Mouse (Mus musculus): ENCODE measurements around the gene Sh2b3. TPM values are rescaled to one million over a fixed set of nuclear protein-coding genes. Genes with fewer than 3 reads are reported as not detected.
"Not testable (repeated sequence)": the region's sequence is repeated elsewhere in the genome, so short reads cannot be mapped to it uniquely, and the experiment has no call there.

Gene Sh2b3
- total and polyA plus RNA-seq, 3 experiments, result 16.3 to 122 (median 20.4) TPM

- peaks cover 28% of the 10 kb centered on the region for H3K36me3 ChIP-seq (replicated peaks)
- H3K4me3 ChIP-seq (ENCODE audit: low read depth, low read length), result peak overlapping the region; percentile 82
- ATAC-seq (ENCODE audit: extremely low read depth, insufficient number of reproducible peaks, low FRiP score, poor library complexity, severe bottlenecking), result peak; percentile 17
- H3K4me1 ChIP-seq (ENCODE audit: insufficient read depth, low read depth, low read length), result peaks cover 53% of the 10 kb centered on the region
- H3K27me3 ChIP-seq (ENCODE audit: insufficient read depth, low read length), result peaks cover 14% of the 10 kb centered on the region; the same call in 1 of the 2 replicates
- H3K9me3 ChIP-seq (replicated peaks), result no peaks in the 10 kb centered on the region
- TF ChIP-seq GATA2 (IDR thresholded peaks at IDR 0.05; ENCODE audit: borderline replicate concordance, low read depth, low read length), result no peak
- no peak for TF ChIP-seq CTCF (IDR thresholded peaks at IDR 0.05; ENCODE audit: low read depth, low read length)
- TF ChIP-seq GATA1 (IDR thresholded peaks at IDR 0.05; ENCODE audit: borderline replicate concordance, low read length), result no peak
- TF ChIP-seq TAL1 (conservative IDR thresholded peaks at IDR 0.05; ENCODE audit: low read depth, low read length), result no peak
- no peak for TF ChIP-seq POLR2AphosphoS5 (IDR thresholded peaks at IDR 0.05; ENCODE audit: insufficient replicate concordance, low read depth, low read length)
- peak; percentile 63 for DNase-seq (ENCODE audit: low spot score)
Observed at GRCm38 (mm10) chr5:121848035-121848519, 10.6 kb upstream of the Sh2b3 start.

- H3K4me3 ChIP-seq (ENCODE audit: low read depth, low read length); DNase-seq (ENCODE audit: low spot score); H3K9me3 ChIP-seq (replicated peaks); ATAC-seq (ENCODE audit: extremely low read depth, insufficient number of reproducible peaks, low FRiP score, poor library complexity, severe bottlenecking): not testable (repeated sequence)
- Histone ChIP-seq H3K27me3 (ENCODE audit: insufficient read depth, low read length) (peaks cover 14% of the 10 kb centered on the region; the same call in 1 of the 2 replicates), H3K36me3 (replicated peaks) (peaks cover 20% of the 10 kb centered on the region), H3K4me1 (ENCODE audit: insufficient read depth, low read depth, low read length) (peaks cover 61% of the 10 kb centered on the region)
Observed at GRCm38 (mm10) chr5:121847269-121847668, 9.8 kb upstream of the Sh2b3 start.

GRCm38 (mm10) chr5:121846322-121846721 is 8.9 kb upstream of the Sh2b3 start:
- TF ChIP-seq POLR2AphosphoS5 (IDR thresholded peaks at IDR 0.05; ENCODE audit: insufficient replicate concordance, low read depth, low read length), result no peak
- no peak for TF ChIP-seq TAL1 (conservative IDR thresholded peaks at IDR 0.05; ENCODE audit: low read depth, low read length)
- no peak for TF ChIP-seq CTCF (IDR thresholded peaks at IDR 0.05; ENCODE audit: low read depth, low read length)
- no peak for TF ChIP-seq GATA2 (IDR thresholded peaks at IDR 0.05; ENCODE audit: borderline replicate concordance, low read depth, low read length)
- no peak for TF ChIP-seq GATA1 (IDR thresholded peaks at IDR 0.05; ENCODE audit: borderline replicate concordance, low read length)
- Histone ChIP-seq H3K4me1 (ENCODE audit: insufficient read depth, low read depth, low read length) (peaks cover 65% of the 10 kb centered on the region), H3K27me3 (ENCODE audit: insufficient read depth, low read length) (peaks cover 14% of the 10 kb centered on the region; the same call in 1 of the 2 replicates)

GRCm38 (mm10) chr5:121845361-121845760 is 7.9 kb upstream of the Sh2b3 start:
- Histone ChIP-seq H3K9me3 (replicated peaks) (no peaks in the 10 kb centered on the region), H3K4me1 (ENCODE audit: insufficient read depth, low read depth, low read length) (peaks cover 57% of the 10 kb centered on the region), H3K36me3 (replicated peaks) (peaks cover 1% of the 10 kb centered on the region), H3K27me3 (ENCODE audit: insufficient read depth, low read length) (peaks cover 14% of the 10 kb centered on the region; the same call in 1 of the 2 replicates), H3K4me3 (ENCODE audit: low read depth, low read length) (no peak overlapping the region)
- DNase-seq (ENCODE audit: low spot score) (no peak), ATAC-seq (ENCODE audit: extremely low read depth, insufficient number of reproducible peaks, low FRiP score, poor library complexity, severe bottlenecking) (no peak)
- TF ChIP-seq GATA1 (IDR thresholded peaks at IDR 0.05; ENCODE audit: borderline replicate concordance, low read length) (no peak), CTCF (IDR thresholded peaks at IDR 0.05; ENCODE audit: low read depth, low read length) (no peak), GATA2 (IDR thresholded peaks at IDR 0.05; ENCODE audit: borderline replicate concordance, low read depth, low read length) (no peak), POLR2AphosphoS5 (IDR thresholded peaks at IDR 0.05; ENCODE audit: insufficient replicate concordance, low read depth, low read length) (no peak), TAL1 (conservative IDR thresholded peaks at IDR 0.05; ENCODE audit: low read depth, low read length) (no peak)

More at GRCm38 (mm10) chr5:121846322-121846721, 8.9 kb upstream of the Sh2b3 start:
- ATAC-seq (ENCODE audit: extremely low read depth, insufficient number of reproducible peaks, low FRiP score, poor library complexity, severe bottlenecking), result no peak
- DNase-seq (ENCODE audit: low spot score), result no peak
- no peak overlapping the region for H3K4me3 ChIP-seq (ENCODE audit: low read depth, low read length)
- peaks cover 11% of the 10 kb centered on the region for H3K36me3 ChIP-seq (replicated peaks)
- H3K9me3 ChIP-seq (replicated peaks), result no peaks in the 10 kb centered on the region

- peak overlapping the region; percentile 72; the same call in 1 of the 2 replicates for H3K4me3 ChIP-seq (ENCODE audit: low read depth, low read length)
- peaks cover 14% of the 10 kb centered on the region; the same call in 1 of the 2 replicates for H3K27me3 ChIP-seq (ENCODE audit: insufficient read depth, low read length)
- DNase-seq (ENCODE audit: low spot score), result no peak
- no peak for ATAC-seq (ENCODE audit: extremely low read depth, insufficient number of reproducible peaks, low FRiP score, poor library complexity, severe bottlenecking)
- TF ChIP-seq CTCF (IDR thresholded peaks at IDR 0.05; ENCODE audit: low read depth, low read length) (no peak), GATA1 (IDR thresholded peaks at IDR 0.05; ENCODE audit: borderline replicate concordance, low read length) (no peak), POLR2AphosphoS5 (IDR thresholded peaks at IDR 0.05; ENCODE audit: insufficient replicate concordance, low read depth, low read length) (no peak), TAL1 (conservative IDR thresholded peaks at IDR 0.05; ENCODE audit: low read depth, low read length) (no peak), GATA2 (IDR thresholded peaks at IDR 0.05; ENCODE audit: borderline replicate concordance, low read depth, low read length) (no peak)
- H3K4me1 ChIP-seq (ENCODE audit: insufficient read depth, low read depth, low read length), result peaks cover 58% of the 10 kb centered on the region
- no peaks in the 10 kb centered on the region for H3K9me3 ChIP-seq (replicated peaks)
- H3K36me3 ChIP-seq (replicated peaks), result no peaks in the 10 kb centered on the region
Observed at GRCm38 (mm10) chr5:121843138-121843905, 5.9 kb upstream of the Sh2b3 start.

- H3K27me3 ChIP-seq (ENCODE audit: insufficient read depth, low read length), result peaks cover 14% of the 10 kb centered on the region; the same call in 1 of the 2 replicates
- DNase-seq (ENCODE audit: low spot score), result peak; percentile 79
Observed at GRCm38 (mm10) chr5:121842665-121843118, 5.2 kb upstream of the Sh2b3 start.

More at GRCm38 (mm10) chr5:121842665-121843118, 5.2 kb upstream of the Sh2b3 start:
- Histone ChIP-seq H3K36me3 (replicated peaks) (no peaks in the 10 kb centered on the region), H3K4me3 (ENCODE audit: low read depth, low read length) (peak overlapping the region; percentile 72), H3K4me1 (ENCODE audit: insufficient read depth, low read depth, low read length) (peaks cover 58% of the 10 kb centered on the region), H3K9me3 (replicated peaks) (no peaks in the 10 kb centered on the region)
- TF ChIP-seq CTCF (IDR thresholded peaks at IDR 0.05; ENCODE audit: low read depth, low read length), result peak; percentile 93
- no peak for TF ChIP-seq POLR2AphosphoS5 (IDR thresholded peaks at IDR 0.05; ENCODE audit: insufficient replicate concordance, low read depth, low read length)
- ATAC-seq (ENCODE audit: extremely low read depth, insufficient number of reproducible peaks, low FRiP score, poor library complexity, severe bottlenecking), result no peak
